Mouse (Mus musculus): Measurements from ENCODE around the gene Dmrt1. TPM values are rescaled to one million over a fixed set of nuclear protein-coding genes. Genes with fewer than 3 reads are reported as not detected.
A peak's percentile ranks its signal among the peaks of the same experiment; 100 is the strongest.

Dmrt1 gene
- polyA plus RNA-seq, 1 experiment from 2014 or later, result 0.61 TPM

- Histone ChIP-seq H3K27me3 (ENCODE audit: poor library complexity, severe bottlenecking) (peaks cover 100% of the 10 kb centered on the region), H3K4me3 (peak overlapping the region; percentile 72), H3K27ac (peak overlapping the region; percentile 96), H3K9me3 (no peaks in the 10 kb centered on the region), H3K36me3 (replicated peaks) (no peaks in the 10 kb centered on the region), H3K4me1 (peaks cover 97% of the 10 kb centered on the region)
- peak; percentile 57 for DNase-seq (ENCODE audit: extremely low spot score, low spot score)
- WGBS, result 0% methylated on average over 42 of the region's 42 CpGs
Observed at GRCm38 (mm10) chr19:25611116-25611515, 105.7 kb downstream of the Dmrt1 start.

- H3K27ac ChIP-seq, result peak overlapping the region; percentile 96
- no peaks in the 10 kb centered on the region for H3K36me3 ChIP-seq (replicated peaks)
- 2% methylated on average over 16 of the region's 16 CpGs for WGBS
- peaks cover 93% of the 10 kb centered on the region for H3K4me1 ChIP-seq
- H3K4me3 ChIP-seq, result peak overlapping the region; percentile 72
- DNase-seq (ENCODE audit: extremely low spot score, low spot score), result peak; percentile 38
- H3K27me3 ChIP-seq (ENCODE audit: poor library complexity, severe bottlenecking), result peaks cover 100% of the 10 kb centered on the region
- no peaks in the 10 kb centered on the region for H3K9me3 ChIP-seq
Observed at GRCm38 (mm10) chr19:25611876-25612805, 106.7 kb downstream of the Dmrt1 start.

GRCm38 (mm10) chr19:25612806-25613295 is 107.4 kb downstream of the Dmrt1 start:
- no peaks in the 10 kb centered on the region for H3K9me3 ChIP-seq
- WGBS, result 2% methylated on average over 6 of the region's 6 CpGs
- H3K4me3 ChIP-seq, result peak overlapping the region; percentile 72
- H3K36me3 ChIP-seq (replicated peaks), result no peaks in the 10 kb centered on the region
- peaks cover 100% of the 10 kb centered on the region for H3K27me3 ChIP-seq (ENCODE audit: poor library complexity, severe bottlenecking)
- no peak for DNase-seq (ENCODE audit: extremely low spot score, low spot score)
- H3K27ac ChIP-seq, result peak overlapping the region; percentile 96
- H3K4me1 ChIP-seq, result peaks cover 93% of the 10 kb centered on the region

GRCm38 (mm10) chr19:25613476-25614300 is 108.3 kb downstream of the Dmrt1 start:
- no peaks in the 10 kb centered on the region for H3K36me3 ChIP-seq (replicated peaks)
- peak; percentile 40 for DNase-seq (ENCODE audit: extremely low spot score, low spot score)
- H3K4me1 ChIP-seq, result peaks cover 93% of the 10 kb centered on the region
- 5% methylated on average over 13 of the region's 13 CpGs for WGBS
- peak overlapping the region; percentile 96 for H3K27ac ChIP-seq
- H3K27me3 ChIP-seq (ENCODE audit: poor library complexity, severe bottlenecking), result peaks cover 100% of the 10 kb centered on the region
- H3K4me3 ChIP-seq, result peak overlapping the region; percentile 72
- H3K9me3 ChIP-seq, result no peaks in the 10 kb centered on the region

- H3K36me3 ChIP-seq (replicated peaks), result no peaks in the 10 kb centered on the region
- peak overlapping the region; percentile 72; the same call in 1 of the 2 replicates for H3K4me3 ChIP-seq
- H3K27me3 ChIP-seq (ENCODE audit: poor library complexity, severe bottlenecking), result peaks cover 100% of the 10 kb centered on the region
- DNase-seq (ENCODE audit: extremely low spot score, low spot score), result no peak
- no peaks in the 10 kb centered on the region for H3K9me3 ChIP-seq
- 54% methylated on average over 6 of the region's 6 CpGs for WGBS
- H3K4me1 ChIP-seq, result peaks cover 94% of the 10 kb centered on the region
- peak overlapping the region; percentile 74; the same call in 1 of the 2 replicates for H3K27ac ChIP-seq
Observed at GRCm38 (mm10) chr19:25615889-25616288, 110.5 kb downstream of the Dmrt1 start.

GRCm38 (mm10) chr19:25622291-25623251 is 117.2 kb downstream of the Dmrt1 start:
- Histone ChIP-seq H3K4me1 (peaks cover 71% of the 10 kb centered on the region), H3K27ac (peak overlapping the region; percentile 35; the same call in 1 of the 2 replicates), H3K27me3 (ENCODE audit: poor library complexity, severe bottlenecking) (peaks cover 100% of the 10 kb centered on the region), H3K9me3 (no peaks in the 10 kb centered on the region), H3K4me3 (peak overlapping the region; percentile 39), H3K36me3 (replicated peaks) (peaks cover 25% of the 10 kb centered on the region)
- DNase-seq (ENCODE audit: extremely low spot score, low spot score), result peak; percentile 80
- 40% methylated on average over 54 of the region's 54 CpGs for WGBS

GRCm38 (mm10) chr19:25628490-25628889 is 123.1 kb downstream of the Dmrt1 start:
- no peak overlapping the region for H3K4me3 ChIP-seq

GRCm38 (mm10) chr19:25635119-25635518 is 129.7 kb downstream of the Dmrt1 start:
- DNase-seq (ENCODE audit: extremely low spot score, low spot score), result no peak
- Histone ChIP-seq H3K4me3 (no peak overlapping the region), H3K9me3 (no peaks in the 10 kb centered on the region), H3K36me3 (replicated peaks) (no peaks in the 10 kb centered on the region), H3K27ac (no peak overlapping the region), H3K4me1 (0 out of 2 replicates have a peak, but pooled peaks cover 7% of the 10 kb centered on the region), H3K27me3 (ENCODE audit: poor library complexity, severe bottlenecking) (peaks cover 11% of the 10 kb centered on the region; the same call in 1 of the 2 replicates)
- whole genome bisulfite sequencing, result 88% methylated on average over 5 of the region's 5 CpGs

More at GRCm38 (mm10) chr19:25628490-25628889, 123.1 kb downstream of the Dmrt1 start:
- H3K9me3 ChIP-seq, result no peaks in the 10 kb centered on the region
- no peak overlapping the region for H3K27ac ChIP-seq
- DNase-seq (ENCODE audit: extremely low spot score, low spot score), result peak; percentile 70
- H3K36me3 ChIP-seq (replicated peaks), result peaks cover 13% of the 10 kb centered on the region
- 11% methylated on average over 9 of the region's 9 CpGs for WGBS
- H3K4me1 ChIP-seq, result peaks cover 12% of the 10 kb centered on the region
- peaks cover 69% of the 10 kb centered on the region for H3K27me3 ChIP-seq (ENCODE audit: poor library complexity, severe bottlenecking)

GRCm38 (mm10) chr19:25635622-25636244 is 130.3 kb downstream of the Dmrt1 start:
- no peaks in the 10 kb centered on the region for H3K9me3 ChIP-seq
- DNase-seq (ENCODE audit: extremely low spot score, low spot score), result peak; percentile 87
- peaks cover 6% of the 10 kb centered on the region; the same call in 1 of the 2 replicates for H3K27me3 ChIP-seq (ENCODE audit: poor library complexity, severe bottlenecking)
- peaks cover 9% of the 10 kb centered on the region for H3K4me1 ChIP-seq
- peak overlapping the region; percentile 48 for H3K4me3 ChIP-seq
- H3K36me3 ChIP-seq (replicated peaks), result no peaks in the 10 kb centered on the region
- WGBS, result 14% methylated on average over 22 of the region's 22 CpGs
- peak overlapping the region; percentile 82 for H3K27ac ChIP-seq

- Histone ChIP-seq H3K27me3 (ENCODE audit: poor library complexity, severe bottlenecking) (peaks cover 6% of the 10 kb centered on the region; the same call in 1 of the 2 replicates), H3K27ac (no peak overlapping the region), H3K36me3 (replicated peaks) (no peaks in the 10 kb centered on the region), H3K4me3 (no peak overlapping the region), H3K9me3 (no peaks in the 10 kb centered on the region), H3K4me1 (peaks cover 14% of the 10 kb centered on the region)
- DNase-seq (ENCODE audit: extremely low spot score, low spot score), result no peak
- WGBS, result 80% methylated on average over 11 of the region's 11 CpGs
Observed at GRCm38 (mm10) chr19:25638766-25639361, 133.4 kb downstream of the Dmrt1 start.

GRCm38 (mm10) chr19:25641786-25642185 is 136.4 kb downstream of the Dmrt1 start:
- H3K9me3 ChIP-seq, result no peaks in the 10 kb centered on the region
- no peaks in the 10 kb centered on the region for H3K27me3 ChIP-seq (ENCODE audit: poor library complexity, severe bottlenecking)
- H3K27ac ChIP-seq, result no peak overlapping the region
- WGBS, result 89% methylated on average over 6 of the region's 6 CpGs
- H3K4me3 ChIP-seq, result no peak overlapping the region
- DNase-seq (ENCODE audit: extremely low spot score, low spot score), result no peak
- H3K4me1 ChIP-seq, result peaks cover 8% of the 10 kb centered on the region
- H3K36me3 ChIP-seq (replicated peaks), result no peaks in the 10 kb centered on the region
